Mouse (Mus musculus) naive thymus-derived CD4-positive, alpha-beta T cell, adult 2 months (primary cell): ENCODE data around the gene Bag6.

ENCODE experiments used
- DNase-seq: peaks from one replicate; pipeline ENCODE4 v3.0.0-alpha.2; 2011; ENCODE audit warnings: low read depth

The Bag6 gene

GRCm38 (mm10) chr17:35134801-35135590, at the start of gene Bag6:
Gene Bag6 (plus strand): TSS chr17:35135178.
- DNase-seq = peak; percentile 98

- no peak for DNase-seq
Measured at GRCm38 (mm10) chr17:35085208-35085865, 49.6 kb upstream of the Bag6 start, which contains the start of gene Ly6g6f. Gene Ly6g6f (minus strand): TSS chr17:35085610.

GRCm38 (mm10) chr17:35088151-35088550, 46.8 kb upstream of the Bag6 start:
- peak; percentile 35 for DNase-seq

- DNase-seq = peak; percentile 97
Measured at GRCm38 (mm10) chr17:35088825-35089644, 45.9 kb upstream of the Bag6 start, which contains the start of gene Abhd16a. Gene Abhd16a (plus strand): TSS chr17:35089263.

- peak; percentile 30 for DNase-seq
Measured at GRCm38 (mm10) chr17:35090166-35090932, 44.6 kb upstream of the Bag6 start.

- DNase-seq = no peak
Measured at GRCm38 (mm10) chr17:35092403-35093198, 42.4 kb upstream of the Bag6 start.

- DNase-seq = no peak
Measured at GRCm38 (mm10) chr17:35094475-35095365, 40.3 kb upstream of the Bag6 start.

- no peak for DNase-seq
Measured at GRCm38 (mm10) chr17:35096597-35096996, 38.4 kb upstream of the Bag6 start.

GRCm38 (mm10) chr17:35097164-35097655, 37.8 kb upstream of the Bag6 start:
- no peak for DNase-seq

- no peak for DNase-seq
Measured at GRCm38 (mm10) chr17:35100196-35100765, 34.7 kb upstream of the Bag6 start.

GRCm38 (mm10) chr17:35101161-35101560, 33.8 kb upstream of the Bag6 start:
- no peak for DNase-seq

- DNase-seq = no peak
Measured at GRCm38 (mm10) chr17:35102299-35102698, 32.7 kb upstream of the Bag6 start.

GRCm38 (mm10) chr17:35103221-35103690, 31.7 kb upstream of the Bag6 start:
- no peak for DNase-seq

- no peak for DNase-seq
Measured at GRCm38 (mm10) chr17:35104079-35104478, 30.9 kb upstream of the Bag6 start.

- no peak for DNase-seq
Measured at GRCm38 (mm10) chr17:35104754-35105153, 30.2 kb upstream of the Bag6 start.

GRCm38 (mm10) chr17:35105740-35106389, 29.1 kb upstream of the Bag6 start:
- DNase-seq = peak; percentile 50

- DNase-seq = no peak
Measured at GRCm38 (mm10) chr17:35106522-35106921, 28.5 kb upstream of the Bag6 start.

- no peak for DNase-seq
Measured at GRCm38 (mm10) chr17:35108097-35108496, 26.9 kb upstream of the Bag6 start, which contains the start of gene Ly6g5c. Gene Ly6g5c (plus strand): TSS chr17:35108279.
